Comparison of ENCODE assay signal across 31 mouse cellular contexts in genomic region chr16:21549751-21550150, GRCm38 (mm10).
DNase-seq lines count a peak whose midpoint lies in the region; ATAC-seq lines count a peak whose summit lies in the region.
"Had no signal": no experiment of that assay in that cellular context is flagged by ENCODE, and none has a peak within 500 bp of the region (broad histone marks: within the 10 kb centered on the region; RNA-seq: fewer than 3 reads in every experiment).

No protein-coding gene starts in this region.

- no peak overlapping the region for H3K4me3 ChIP-seq in kidney, embryonic 15.5 days (replicated peaks)
- H3K4me3 ChIP-seq: erythroblast, embryonic 14.5 days; gastrocnemius, adult 2 months; heart, adult 2 months; heart, embryonic 12.5 days; hindbrain, embryonic 15.5 days; intestine, embryonic 15.5 days; left cerebral cortex, adult 2 months; limb, embryonic 12.5 days; liver, embryonic 12.5 days; myocyte; neural tube, embryonic 12.5 days had no signal

- intact Hi-C loops in heart, postnatal 14 days (cut with DNase I) = no loop called here

- no peaks in the 10 kb centered on the region for H3K27me3 ChIP-seq in kidney, embryonic 15.5 days
- H3K27me3 ChIP-seq: heart, embryonic 12.5 days; hindbrain, embryonic 15.5 days; intestine, embryonic 15.5 days; limb, embryonic 12.5 days; liver, embryonic 12.5 days; neural tube, embryonic 12.5 days had no signal

- no peak overlapping the region for H3K4me2 ChIP-seq in kidney, embryonic 15.5 days
- H3K4me2 ChIP-seq: heart, embryonic 12.5 days; hindbrain, embryonic 15.5 days; intestine, embryonic 15.5 days; limb, embryonic 12.5 days; liver, embryonic 12.5 days; neural tube, embryonic 12.5 days had no signal

- no peaks in the 10 kb centered on the region for H3K9me3 ChIP-seq in kidney, embryonic 15.5 days (replicated peaks)
- H3K9me3 ChIP-seq: heart, embryonic 12.5 days; hindbrain, embryonic 15.5 days; intestine, embryonic 15.5 days; limb, embryonic 12.5 days; liver, embryonic 12.5 days; neural tube, embryonic 12.5 days had no signal

- H3K27ac ChIP-seq in kidney, embryonic 15.5 days = no peak overlapping the region
- H3K27ac ChIP-seq: gastrocnemius, adult 2 months; heart, adult 2 months; intestine, embryonic 15.5 days; left cerebral cortex, adult 2 months; limb, embryonic 12.5 days; liver, embryonic 12.5 days; neural tube, embryonic 12.5 days; stomach, postnatal 0 days had no signal

- no peak overlapping the region for H3K9ac ChIP-seq in kidney, embryonic 15.5 days
- H3K9ac ChIP-seq: heart, embryonic 12.5 days; hindbrain, embryonic 15.5 days; intestine, embryonic 15.5 days; limb, embryonic 12.5 days; liver, embryonic 12.5 days; liver, postnatal 0 days; neural tube, embryonic 12.5 days had no signal

- peak; percentile 77 for DNase-seq in heart, adult 11 months
- DNase-seq in heart, postnatal 14 days = no peak
- DNase-seq in kidney, adult 8-10 months = peak; percentile 62 to 63
- DNase-seq in adipocyte (ENCODE audit: low spot score) = peak; percentile 88
- DNase-seq in kidney, postnatal 10 days = peak; percentile 30
- no peak for DNase-seq in cerebellum, adult 11-12 months
- DNase-seq: adrenal gland, adult 8-10 months; cerebellum, adult 2 months; cerebellum, postnatal 14 days; gastrocnemius, adult 2 months; gastrocnemius, postnatal 36 days; heart, adult 2 months; liver, postnatal 0 days; lung, postnatal 36 days; right cerebral cortex, adult 18-20 months; spleen, adult 18-20 months; thymus, adult 18-20 months; thymus, postnatal 25 days had no signal

- WGBS in kidney, embryonic 15.5 days = 80% methylated on average over 4 of the region's 4 CpGs

- H3K4me1 ChIP-seq in kidney, embryonic 15.5 days = no peaks in the 10 kb centered on the region
- H3K4me1 ChIP-seq: hindbrain, embryonic 15.5 days; intestine, embryonic 15.5 days; limb, embryonic 12.5 days; liver, embryonic 12.5 days; neural tube, embryonic 12.5 days had no signal

- ATAC-seq in kidney, embryonic 15.5 days (replicated peaks; ENCODE audit: low FRiP score) = no peak
- ATAC-seq: CD4-positive, CD25-positive, alpha-beta regulatory T cell, adult 4 months; forebrain, embryonic 16.5 days; intestine, embryonic 15.5 days; liver, embryonic 12.5 days; liver, postnatal 0 days had no signal

- 0 out of 2 replicates have a peak, but pooled peaks cover 4% of the 10 kb centered on the region for H3K36me3 ChIP-seq in kidney, embryonic 15.5 days
- H3K36me3 ChIP-seq: liver, embryonic 12.5 days had no signal

Comparison
In these comparisons a context has a peak if more than half of its experiments do, and no peak if none do; other contexts are left out.
1. DNase-seq: peak in heart, adult 11 months (single experiment), kidney, adult 8-10 months (2 of 2), adipocyte (single experiment) and kidney, postnatal 10 days (single experiment); none in heart, postnatal 14 days (0 of 2) and cerebellum, adult 11-12 months (single experiment).